Mouse (Mus musculus) heart, embryonic 14.5 days (tissue): ENCODE results near the gene Dnajc8. TPM values are rescaled to one million over a fixed set of nuclear protein-coding genes. Genes with fewer than 3 reads are reported as not detected.

ENCODE experiments used
- ATAC-seq: fragments of 200-750 bp; cut with Nextera tagmentation; 2 replicates; pipeline ENCODE4 v1.8.0; 2017; ENCODE audit warnings: low read depth, moderate TSS enrichment; ENCODE audit not compliant: insufficient number of reproducible peaks, insufficient read depth, low FRiP score
- H3K27ac ChIP-seq, 2 experiments: fragments of 200-500 bp in 1 of 2; fragments of 300-500 bp in 1 of 2; sonication (generic) in 1 of 2; replicated peaks in 1 of 2; 2 replicates each; pipeline ENCODE4 v1.5.1; 2012 to 2014; ENCODE audit warnings: low read depth in 2 of 2, low read length in 2 of 2, control low read depth in 1 of 2, mild to moderate bottlenecking in 1 of 2, mixed read lengths in 1 of 2; ENCODE audit not compliant: control insufficient read depth in 1 of 2, insufficient read depth in 1 of 2
- H3K27me3 ChIP-seq: fragments of 300-500 bp; sonication (generic); 2 replicates; pipeline ENCODE4 v1.6.1; 2014; ENCODE audit warnings: mild to moderate bottlenecking, low read length, control low read depth; ENCODE audit not compliant: control insufficient read depth, insufficient read depth
- H3K36me3 ChIP-seq: fragments of 300-500 bp; sonication (generic); 2 replicates; pipeline ENCODE4 v1.6.1; 2014; ENCODE audit warnings: mild to moderate bottlenecking, control low read depth, low read length, mixed read lengths; ENCODE audit not compliant: control insufficient read depth, insufficient read depth
- H3K4me1 ChIP-seq, 2 experiments: fragments of 200-500 bp in 1 of 2; fragments of 300-500 bp in 1 of 2; sonication (generic) in 1 of 2; 2 replicates each; pipeline ENCODE4 v1.6.1; 2012 to 2014; ENCODE audit warnings: low read length in 2 of 2, control low read depth in 1 of 2, mixed read lengths in 1 of 2; ENCODE audit not compliant: control insufficient read depth in 2 of 2, insufficient read depth in 2 of 2
- H3K4me2 ChIP-seq: fragments of 300-500 bp; sonication (generic); 2 replicates; pipeline ENCODE4 v1.6.1; 2014; ENCODE audit warnings: mild to moderate bottlenecking, low read length
- H3K4me3 ChIP-seq, 2 experiments: fragments of 200-500 bp in 1 of 2; fragments of 300-500 bp in 1 of 2; sonication (generic) in 1 of 2; 2 replicates each; pipeline ENCODE4 v1.5.1; 2012 to 2014; ENCODE audit warnings: low read length in 2 of 2, mild to moderate bottlenecking in 2 of 2, control low read depth in 1 of 2, low read depth in 1 of 2, moderate library complexity in 1 of 2; ENCODE audit not compliant: control insufficient read depth in 1 of 2, insufficient read depth in 1 of 2
- H3K9ac ChIP-seq: fragments of 300-500 bp; sonication (generic); 2 replicates; pipeline ENCODE4 v1.6.1; 2014; ENCODE audit warnings: mild to moderate bottlenecking, low read length
- H3K9me3 ChIP-seq: fragments of 300-500 bp; sonication (generic); 2 replicates; pipeline ENCODE4 v1.6.1; 2016; ENCODE audit warnings: low read length, control low read depth; ENCODE audit not compliant: control insufficient read depth
- WGBS: fragments of 180-500 bp; shearing (Covaris S2); extraction: QIAGEN DNeasy Blood & Tissue Kit; methylation state at CpG from one replicate; pipeline ENCODE4 v1.1.7; 2014; 5-methylcytosine and 5-hydroxymethylcytosine counted together
- polyA plus RNA-seq: library from polyadenylated mRNA; unstranded; fragments of >200 nt; fragmentation: Nextera tagmentation; extraction: Ambion mirVana; gene quantifications from 2 replicates; pipeline ENCODE4 v1.2.1, GENCODE M21; 2014

Gene Dnajc8
- polyA plus RNA-seq: 112 and 117 TPM in 2 replicates

- peak within 1 kb of the TSS; percentile 43 to 76; a peak in 3 of 4 replicates for H3K27ac ChIP-seq
- ATAC-seq: peak; percentile 71
- H3K4me3 ChIP-seq: peak within 1 kb of the TSS; percentile 97 to 98
- H3K27me3 ChIP-seq: no peaks in the 10 kb centered on the region
- H3K36me3 ChIP-seq: peaks cover 48% of the 10 kb centered on the region
- no peaks in the 10 kb centered on the region for H3K9me3 ChIP-seq
- peak within 1 kb of the TSS; percentile 80 for H3K4me2 ChIP-seq
- peaks cover 5 to 32% of the 10 kb centered on the region in 2 experiments; a peak in 3 of 4 replicates for H3K4me1 ChIP-seq
- under 1% methylated on average over 60 of the region's 60 CpGs for WGBS
- peak within 1 kb of the TSS; percentile 95 for H3K9ac ChIP-seq
Observed at GRCm38 (mm10) chr4:132535406-132536121, at the start of gene Dnajc8. Gene Dnajc8, plus strand, starts transcription at chr4:132535550.

DNA sequence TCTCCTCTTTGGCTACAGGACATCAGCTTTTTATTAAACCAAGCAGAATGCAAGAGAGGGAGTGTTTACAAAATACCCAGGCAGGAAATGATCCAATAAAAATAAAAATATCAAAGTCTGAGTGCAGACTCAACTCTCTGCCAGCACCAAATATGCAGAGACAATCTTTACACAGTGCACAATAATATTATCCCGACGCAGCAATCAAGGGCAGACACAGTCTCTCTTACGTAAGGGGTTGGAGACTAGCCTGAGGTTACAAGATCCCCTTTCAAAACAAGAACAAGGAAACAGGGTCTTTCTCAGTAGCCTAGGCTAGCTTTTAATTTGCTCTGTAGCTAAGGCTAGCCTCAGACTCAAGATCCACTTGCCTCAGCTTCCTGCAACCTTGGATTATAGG is 46.8 kb upstream of the Dnajc8 start:
- H3K4me1 ChIP-seq: peaks cover 0 to 11% of the 10 kb centered on the region in 2 experiments; a peak in 3 of 4 replicates
- H3K27me3 ChIP-seq: no peaks in the 10 kb centered on the region
- H3K27ac ChIP-seq: no peak overlapping the region
- peaks cover 10% of the 10 kb centered on the region for H3K36me3 ChIP-seq
- no peak overlapping the region for H3K4me2 ChIP-seq
- no peak overlapping the region for H3K9ac ChIP-seq
- no peak for ATAC-seq
- no peaks in the 10 kb centered on the region for H3K9me3 ChIP-seq
- 76% methylated on average over 3 of the region's 3 CpGs for WGBS
- no peak overlapping the region for H3K4me3 ChIP-seq

DNA sequence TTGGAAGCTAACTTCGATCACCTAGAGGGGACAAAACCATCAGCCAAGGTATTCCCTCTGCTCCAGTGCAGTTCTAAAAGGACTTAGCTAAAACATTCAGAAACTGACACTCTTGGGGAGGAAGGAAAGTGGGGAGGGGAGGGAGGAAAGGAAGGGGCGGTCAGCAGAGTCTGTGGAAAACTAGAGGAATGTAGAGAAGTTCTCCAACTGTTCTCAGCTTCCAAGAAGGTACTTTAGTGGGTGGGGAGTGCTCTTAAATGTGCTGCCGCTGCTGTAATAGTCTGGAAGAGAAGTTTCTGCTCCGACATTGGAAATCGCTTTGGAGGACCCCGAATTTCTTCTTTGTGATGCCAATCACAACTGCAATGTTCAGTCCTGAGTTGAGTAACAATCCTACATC is 46.4 kb upstream of the Dnajc8 start:
- WGBS: 68% methylated on average over 6 of the region's 6 CpGs
- no peak overlapping the region for H3K9ac ChIP-seq
- H3K36me3 ChIP-seq: peaks cover 12% of the 10 kb centered on the region
- H3K27me3 ChIP-seq: no peaks in the 10 kb centered on the region
- no peaks in the 10 kb centered on the region for H3K9me3 ChIP-seq
- ATAC-seq: no peak
- H3K27ac ChIP-seq: no peak overlapping the region
- no peak overlapping the region for H3K4me2 ChIP-seq
- H3K4me3 ChIP-seq: no peak overlapping the region
- H3K4me1 ChIP-seq: peaks cover 0 to 11% of the 10 kb centered on the region in 2 experiments; a peak in 3 of 4 replicates

DNA sequence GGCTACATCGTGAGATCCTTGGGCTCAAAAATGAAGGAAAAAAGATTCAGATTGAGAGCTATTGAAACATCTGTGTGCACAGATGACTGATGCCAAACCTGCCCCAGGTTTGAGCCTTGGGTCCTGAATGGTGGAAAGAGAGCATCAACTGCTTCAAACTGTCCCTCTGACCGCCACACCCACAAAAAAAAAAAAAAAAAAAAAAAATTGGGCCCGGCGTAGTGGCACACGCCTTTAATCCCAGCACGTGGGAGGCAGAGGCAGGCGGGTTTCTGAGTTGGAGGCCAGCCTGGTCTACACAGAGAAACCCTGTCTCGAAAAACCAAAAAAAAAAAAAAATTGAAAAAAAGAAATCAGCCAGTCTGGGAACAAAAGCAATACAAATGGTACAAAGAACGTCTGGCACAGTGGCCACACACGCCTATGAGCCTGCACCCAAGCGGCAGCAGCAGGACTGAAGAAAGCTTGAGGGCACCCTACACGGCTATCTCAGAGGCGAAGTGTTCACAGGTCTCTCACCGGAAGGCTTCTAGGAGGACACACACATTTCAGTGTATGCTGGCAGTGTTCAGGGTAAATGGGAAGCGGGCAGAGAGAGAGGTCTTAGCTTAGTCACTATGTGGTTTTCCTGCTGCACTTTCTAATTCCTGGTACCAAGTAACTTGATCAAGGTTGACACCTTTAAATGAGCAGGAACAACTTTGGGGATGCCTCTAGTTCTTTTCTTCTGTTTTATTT is 44.9 kb upstream of the Dnajc8 start:
- Histone ChIP-seq H3K4me3 (no peak overlapping the region), H3K27ac (no peak overlapping the region), H3K36me3 (peaks cover 25% of the 10 kb centered on the region), H3K9me3 (no peaks in the 10 kb centered on the region), H3K27me3 (no peaks in the 10 kb centered on the region), H3K4me1 (peaks cover 0 to 11% of the 10 kb centered on the region in 2 experiments; a peak in 3 of 4 replicates), H3K9ac (no peak overlapping the region), H3K4me2 (no peak overlapping the region)
- no peak for ATAC-seq
- WGBS: 93% methylated on average over 15 of the region's 15 CpGs

DNA sequence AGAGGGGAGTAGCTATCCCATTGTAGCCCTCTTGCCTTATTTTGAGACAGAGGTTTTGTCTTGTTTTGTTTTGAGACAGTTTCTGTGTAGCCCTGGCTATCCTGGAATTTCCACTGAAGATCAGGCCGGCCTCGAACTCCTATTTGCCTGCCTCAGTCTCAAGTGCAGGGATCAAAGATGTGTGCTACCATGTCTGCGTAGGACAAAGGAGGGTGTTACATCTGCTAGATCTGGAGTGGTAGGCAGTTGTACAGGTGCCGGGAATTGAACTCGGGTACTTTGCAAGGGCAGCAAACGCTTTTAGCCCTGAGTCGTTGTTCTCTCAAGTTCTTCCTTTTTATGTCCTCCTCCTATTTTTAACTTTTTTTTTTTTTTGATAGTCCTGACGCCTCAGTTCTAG is 44.3 kb upstream of the Dnajc8 start:
- Histone ChIP-seq H3K27ac (no peak overlapping the region), H3K4me2 (no peak overlapping the region), H3K9me3 (no peaks in the 10 kb centered on the region), H3K4me3 (no peak overlapping the region), H3K36me3 (peaks cover 30% of the 10 kb centered on the region), H3K9ac (no peak overlapping the region), H3K4me1 (peaks cover 0 to 11% of the 10 kb centered on the region in 2 experiments; a peak in 3 of 4 replicates), H3K27me3 (no peaks in the 10 kb centered on the region)
- ATAC-seq: no peak
- WGBS: 90% methylated on average over 8 of the region's 8 CpGs

GRCm38 (mm10) chr4:132491748-132492147 is 43.6 kb upstream of the Dnajc8 start:
- Histone ChIP-seq H3K36me3 (peaks cover 37% of the 10 kb centered on the region), H3K27me3 (no peaks in the 10 kb centered on the region), H3K9ac (no peak overlapping the region), H3K4me3 (no peak overlapping the region), H3K9me3 (no peaks in the 10 kb centered on the region), H3K27ac (no peak overlapping the region), H3K4me2 (no peak overlapping the region), H3K4me1 (peaks cover 0 to 11% of the 10 kb centered on the region in 2 experiments; a peak in 3 of 4 replicates)
- ATAC-seq: no peak
- 82% methylated on average over 6 of the region's 6 CpGs for WGBS

- Histone ChIP-seq H3K27me3 (no peaks in the 10 kb centered on the region), H3K9me3 (no peaks in the 10 kb centered on the region), H3K36me3 (peaks cover 43% of the 10 kb centered on the region), H3K9ac (no peak overlapping the region), H3K4me1 (peaks cover 0 to 11% of the 10 kb centered on the region in 2 experiments; a peak in 3 of 4 replicates), H3K27ac (no peak overlapping the region), H3K4me3 (no peak overlapping the region), H3K4me2 (no peak overlapping the region)
- WGBS: 59% methylated on average over 10 of the region's 10 CpGs
- ATAC-seq: no peak
Observed at GRCm38 (mm10) chr4:132492178-132493060, 42.9 kb upstream of the Dnajc8 start.
